Mouse (Mus musculus): ENCODE results near the gene Unc5a. TPM values are rescaled to one million over a fixed set of nuclear protein-coding genes. Genes with fewer than 3 reads are reported as not detected.

Gene Unc5a
- polyA plus RNA-seq, 2 experiments: 2.2 to 3.3 TPM

GRCm38 (mm10) chr13:55005691-55006414, 56.6 kb downstream of the Unc5a start:
- Histone ChIP-seq H3K36me3 (ENCODE audit: control insufficient read depth, insufficient read depth, low read length) (no peaks in the 10 kb centered on the region), H3K9ac (ENCODE audit: low read depth, low read length, severe bottlenecking) (no peak overlapping the region), H3K4me2 (replicated peaks; ENCODE audit: low read depth, low read length, severe bottlenecking) (no peak overlapping the region), H3K27ac (replicated peaks; ENCODE audit: low read depth, low read length) (no peak overlapping the region), H3K9me3 (ENCODE audit: control insufficient read depth, low read length) (no peaks in the 10 kb centered on the region), H3K4me1 (ENCODE audit: control insufficient read depth, insufficient read depth, low read length) (no peaks in the 10 kb centered on the region), H3K4me3 (replicated peaks; ENCODE audit: low read length) (no peak overlapping the region), H3K27me3 (ENCODE audit: control insufficient read depth, insufficient read depth, low read length) (no peaks in the 10 kb centered on the region)
- no peak for ATAC-seq (ENCODE audit: low FRiP score, low read depth)
- 71% methylated on average over 30 of the region's 31 CpGs for WGBS
- DNase-seq (ENCODE audit: low spot score): no peak
- no peak for TF ChIP-seq POLR2A (IDR thresholded peaks at IDR 0.05; ENCODE audit: borderline replicate concordance, extremely low read depth, insufficient read depth, insufficient read length)

- Histone ChIP-seq H3K27me3 (ENCODE audit: control insufficient read depth, insufficient read depth, low read length) (no peaks in the 10 kb centered on the region), H3K9me3 (ENCODE audit: control insufficient read depth, low read length) (no peaks in the 10 kb centered on the region), H3K4me3 (replicated peaks; ENCODE audit: low read length) (no peak overlapping the region), H3K4me2 (replicated peaks; ENCODE audit: low read depth, low read length, severe bottlenecking) (no peak overlapping the region), H3K4me1 (ENCODE audit: control insufficient read depth, insufficient read depth, low read length) (no peaks in the 10 kb centered on the region), H3K36me3 (ENCODE audit: control insufficient read depth, insufficient read depth, low read length) (no peaks in the 10 kb centered on the region), H3K27ac (replicated peaks; ENCODE audit: low read depth, low read length) (no peak overlapping the region), H3K9ac (ENCODE audit: low read depth, low read length, severe bottlenecking) (no peak overlapping the region)
- 80% methylated on average over 7 of the region's 7 CpGs for WGBS
- ATAC-seq (ENCODE audit: low FRiP score, low read depth) (no peak), DNase-seq (ENCODE audit: low spot score) (no peak)
- TF ChIP-seq POLR2A (IDR thresholded peaks at IDR 0.05; ENCODE audit: borderline replicate concordance, extremely low read depth, insufficient read depth, insufficient read length): no peak
Observed at GRCm38 (mm10) chr13:55006415-55006742, 57.2 kb downstream of the Unc5a start.

GRCm38 (mm10) chr13:55008589-55008988, 59.4 kb downstream of the Unc5a start:
- no peak overlapping the region for H3K4me3 ChIP-seq (replicated peaks; ENCODE audit: low read length)
- no peaks in the 10 kb centered on the region for H3K36me3 ChIP-seq (ENCODE audit: control insufficient read depth, insufficient read depth, low read length)
- H3K9me3 ChIP-seq (ENCODE audit: control insufficient read depth, low read length): no peaks in the 10 kb centered on the region
- no peak overlapping the region for H3K4me2 ChIP-seq (replicated peaks; ENCODE audit: low read depth, low read length, severe bottlenecking)
- no peak for ATAC-seq (ENCODE audit: low FRiP score, low read depth)
- H3K27me3 ChIP-seq (ENCODE audit: control insufficient read depth, insufficient read depth, low read length): no peaks in the 10 kb centered on the region
- no peak overlapping the region for H3K9ac ChIP-seq (ENCODE audit: low read depth, low read length, severe bottlenecking)
- no peak for TF ChIP-seq POLR2A (IDR thresholded peaks at IDR 0.05; ENCODE audit: borderline replicate concordance, extremely low read depth, insufficient read depth, insufficient read length)
- no peaks in the 10 kb centered on the region; the same call in 1 of the 2 replicates for H3K4me1 ChIP-seq (ENCODE audit: control insufficient read depth, insufficient read depth, low read length)
- H3K27ac ChIP-seq (replicated peaks; ENCODE audit: low read depth, low read length): no peak overlapping the region
- 81% methylated on average over 6 of the region's 6 CpGs for WGBS
- no peak for DNase-seq (ENCODE audit: low spot score)

- H3K4me1 ChIP-seq (ENCODE audit: control insufficient read depth, insufficient read depth, low read length): no peaks in the 10 kb centered on the region; the same call in 1 of the 2 replicates
- no peaks in the 10 kb centered on the region for H3K9me3 ChIP-seq (ENCODE audit: control insufficient read depth, low read length)
Observed at GRCm38 (mm10) chr13:55011103-55011502, 61.9 kb downstream of the Unc5a start.

GRCm38 (mm10) chr13:55011981-55012478, 62.8 kb downstream of the Unc5a start:
- ATAC-seq (ENCODE audit: low FRiP score, low read depth) (no peak), DNase-seq (ENCODE audit: low spot score) (no peak)
- H3K27ac ChIP-seq (replicated peaks; ENCODE audit: low read depth, low read length): no peak overlapping the region
- 2% methylated on average over 14 of the region's 14 CpGs for WGBS
- H3K4me3 ChIP-seq (replicated peaks; ENCODE audit: low read length): no peak overlapping the region
- H3K27me3 ChIP-seq (ENCODE audit: control insufficient read depth, insufficient read depth, low read length): no peaks in the 10 kb centered on the region
- 0 out of 2 replicates have a peak overlapping the region, but pooled peaks have one; percentile 8 for H3K4me2 ChIP-seq (replicated peaks; ENCODE audit: low read depth, low read length, severe bottlenecking)
- H3K9ac ChIP-seq (ENCODE audit: low read depth, low read length, severe bottlenecking): no peak overlapping the region
- no peaks in the 10 kb centered on the region; the same call in 1 of the 2 replicates for H3K4me1 ChIP-seq (ENCODE audit: control insufficient read depth, insufficient read depth, low read length)
- H3K36me3 ChIP-seq (ENCODE audit: control insufficient read depth, insufficient read depth, low read length): no peaks in the 10 kb centered on the region
- TF ChIP-seq POLR2A (IDR thresholded peaks at IDR 0.05; ENCODE audit: borderline replicate concordance, extremely low read depth, insufficient read depth, insufficient read length): no peak
- H3K9me3 ChIP-seq (ENCODE audit: control insufficient read depth, low read length): no peaks in the 10 kb centered on the region

More at GRCm38 (mm10) chr13:55011103-55011502, 61.9 kb downstream of the Unc5a start:
- Histone ChIP-seq H3K4me3 (replicated peaks; ENCODE audit: low read length) (no peak overlapping the region), H3K9ac (ENCODE audit: low read depth, low read length, severe bottlenecking) (no peak overlapping the region), H3K27ac (replicated peaks; ENCODE audit: low read depth, low read length) (no peak overlapping the region), H3K36me3 (ENCODE audit: control insufficient read depth, insufficient read depth, low read length) (no peaks in the 10 kb centered on the region), H3K4me2 (replicated peaks; ENCODE audit: low read depth, low read length, severe bottlenecking) (no peak overlapping the region), H3K27me3 (ENCODE audit: control insufficient read depth, insufficient read depth, low read length) (no peaks in the 10 kb centered on the region)
- DNase-seq (ENCODE audit: low spot score) (no peak), ATAC-seq (ENCODE audit: low FRiP score, low read depth) (no peak)
- no peak for TF ChIP-seq POLR2A (IDR thresholded peaks at IDR 0.05; ENCODE audit: borderline replicate concordance, extremely low read depth, insufficient read depth, insufficient read length)
- 90% methylated on average over 15 of the region's 15 CpGs for WGBS

Measured in limb, embryonic 14.5 days (tissue).